In genomic region chr9:68716961-68717360, GRCm38 (mm10) we compare ENCODE assay signal across 10 mouse cellular contexts.
DNase-seq lines count a peak whose midpoint lies in the region; ATAC-seq lines count a peak whose summit lies in the region.
"Had no signal": no experiment of that assay in that cellular context is flagged by ENCODE, and none has a peak within 500 bp of the region (broad histone marks: within the 10 kb centered on the region; RNA-seq: fewer than 3 reads in every experiment).

No protein-coding gene starts in this region.

- H3K9ac ChIP-seq in neural tube, embryonic 15.5 days (replicated peaks), result no peak overlapping the region
- H3K9ac ChIP-seq: hindbrain, embryonic 15.5 days had no signal

- DNase-seq in frontal cortex, postnatal 25 days (ENCODE audit: low spot score in 2 of 2), result peak; percentile 25 to 30
- DNase-seq in neural tube, embryonic 10.5 days (ENCODE audit: extremely low spot score, low spot score), result peak; percentile 53
- DNase-seq in c-Kit-negative CD71-positive TER-119-positive erythroid progenitor cells, embryonic 14.5 days (ENCODE audit: low read depth, low spot score), result peak; percentile 3
- DNase-seq in kidney, postnatal 36 days, result peak; percentile 18 to 66
- peak; percentile 59 for DNase-seq in right cerebral cortex, postnatal 4 days
- DNase-seq in ovary, adult 18-20 months (ENCODE audit: low spot score), result no peak

- no peaks in the 10 kb centered on the region for H3K9me3 ChIP-seq in neural tube, embryonic 15.5 days (replicated peaks)
- H3K9me3 ChIP-seq: hindbrain, embryonic 15.5 days had no signal

- peaks cover 5% of the 10 kb centered on the region; the same call in 1 of the 2 replicates for H3K4me1 ChIP-seq in neural tube, embryonic 15.5 days
- H3K4me1 ChIP-seq: hindbrain, embryonic 15.5 days had no signal

- no peak overlapping the region for H3K4me2 ChIP-seq in neural tube, embryonic 15.5 days
- H3K4me2 ChIP-seq: hindbrain, embryonic 15.5 days had no signal

- no peaks in the 10 kb centered on the region for H3K36me3 ChIP-seq in neural tube, embryonic 15.5 days
- H3K36me3 ChIP-seq: hindbrain, embryonic 15.5 days had no signal

- no peak overlapping the region for H3K4me3 ChIP-seq in neural tube, embryonic 15.5 days (replicated peaks)
- H3K4me3 ChIP-seq: hindbrain, embryonic 15.5 days; myocyte had no signal

- 13% methylated on average over 5 of the region's 5 CpGs for WGBS in neural tube, embryonic 15.5 days

- no peak overlapping the region for H3K27ac ChIP-seq in neural tube, embryonic 15.5 days (replicated peaks)
- H3K27ac ChIP-seq: hindbrain, embryonic 15.5 days had no signal

- H3K27me3 ChIP-seq in neural tube, embryonic 15.5 days (replicated peaks), result no peaks in the 10 kb centered on the region
- H3K27me3 ChIP-seq: hindbrain, embryonic 15.5 days had no signal

- ATAC-seq in frontal cortex, adult (ENCODE audit: low TSS enrichment), result no peak
- no peak for ATAC-seq in neural tube, embryonic 15.5 days (ENCODE audit: low FRiP score)
